Mouse (Mus musculus) MEL (cell line): ENCODE measurements around the gene Fmn2. TPM values are rescaled to one million over a fixed set of nuclear protein-coding genes. Genes with fewer than 3 reads are reported as not detected.
A peak's percentile ranks its signal among the peaks of the same experiment; 100 is the strongest.

Experiments used
- DNase-seq: peaks from one replicate; pipeline ENCODE4 v3.0.0; 2011; ENCODE audit warnings: low read depth, low spot score
- H3K27ac ChIP-seq: 2 replicates; pipeline ENCODE4 v1.5.1; 2012; ENCODE audit warnings: low read depth, mild to moderate bottlenecking, control low read depth, low read length, moderate library complexity; ENCODE audit not compliant: control insufficient read depth
- H3K27me3 ChIP-seq, 2 experiments: fragments of 150-350 bp in 1 of 2; sonication (generic) in 1 of 2; 2 replicates each; pipeline ENCODE4 v1.6.1; 2012; ENCODE audit warnings: low read length in 2 of 2, mild to moderate bottlenecking in 2 of 2, improper control_type of control experiment in 1 of 2, moderate library complexity in 1 of 2; ENCODE audit not compliant: insufficient read depth in 2 of 2, control insufficient read depth in 1 of 2
- H3K36me3 ChIP-seq, 2 experiments: 2 replicates each; pipeline ENCODE4 v1.6.1; 2012 to 2014; ENCODE audit warnings: low read length in 2 of 2, improper control_type of control experiment in 1 of 2, inconsistent platforms in 1 of 2, mild to moderate bottlenecking in 1 of 2; ENCODE audit not compliant: insufficient read depth in 2 of 2, control insufficient read depth in 1 of 2
- H3K4me1 ChIP-seq, 2 experiments: fragments of 150-350 bp in 1 of 2; sonication (generic) in 1 of 2; 2 replicates each; pipeline ENCODE4 v1.6.1; 2012; ENCODE audit warnings: low read length in 2 of 2, improper control_type of control experiment in 1 of 2, mild to moderate bottlenecking in 1 of 2; ENCODE audit not compliant: insufficient read depth in 2 of 2, control insufficient read depth in 1 of 2
- H3K4me3 ChIP-seq, 2 experiments: fragments of 150-350 bp in 1 of 2; sonication (generic) in 1 of 2; 2 replicates each; pipeline ENCODE4 v1.5.1; 2012; ENCODE audit warnings: low read depth in 2 of 2, low read length in 2 of 2, mild to moderate bottlenecking in 2 of 2, moderate library complexity in 2 of 2, control low read depth in 1 of 2, improper control_type of control experiment in 1 of 2; ENCODE audit not compliant: control insufficient read depth in 1 of 2, insufficient read depth in 1 of 2
- H3K79me2 ChIP-seq: 2 replicates; pipeline ENCODE4 v1.6.1; 2012; ENCODE audit warnings: mild to moderate bottlenecking, low read length, moderate library complexity; ENCODE audit not compliant: control insufficient read depth, poor library complexity, insufficient read depth
- H3K9ac ChIP-seq: 2 replicates; pipeline ENCODE4 v1.6.1; 2012; ENCODE audit warnings: low read depth, mild to moderate bottlenecking, control low read depth, low read length, moderate library complexity; ENCODE audit not compliant: control insufficient read depth, poor library complexity, severe bottlenecking
- H3K9me3 ChIP-seq: fragments of 150-350 bp; sonication (generic); replicated peaks from 2 replicates; pipeline ENCODE4 v1.6.1; 2012; ENCODE audit warnings: mild to moderate bottlenecking, low read length, improper control_type of control experiment, moderate library complexity; ENCODE audit not compliant: insufficient read depth
- ETS1 ChIP-seq: IDR thresholded peaks from 2 replicates; pipeline ENCODE4 v1.6.1; 2012; ENCODE audit warnings: low read depth, mild to moderate bottlenecking, inconsistent platforms, low read length, improper control_type of control experiment, moderate library complexity
- GABPA ChIP-seq: IDR thresholded peaks from 2 replicates; pipeline ENCODE4 v1.6.1; 2012; ENCODE audit warnings: low read depth, mild to moderate bottlenecking, inconsistent platforms, low read length, improper control_type of control experiment, moderate library complexity
- HCFC1 ChIP-seq: IDR thresholded peaks from 2 replicates; pipeline ENCODE4 v1.6.1; 2012; ENCODE audit warnings: low read depth, mild to moderate bottlenecking, inconsistent platforms, low read length, improper control_type of control experiment, moderate library complexity
- MAFK ChIP-seq: IDR thresholded peaks from 2 replicates; pipeline ENCODE4 v1.6.1; 2011; ENCODE audit warnings: low read depth, mild to moderate bottlenecking, low read length, improper control_type of control experiment, borderline replicate concordance
- MAZ ChIP-seq: IDR thresholded peaks from 2 replicates; pipeline ENCODE4 v1.6.1; 2012; ENCODE audit warnings: low read depth, mild to moderate bottlenecking, inconsistent platforms, low read length, improper control_type of control experiment
- MYC ChIP-seq: IDR thresholded peaks from 2 replicates; pipeline ENCODE4 v1.6.1; 2011; ENCODE audit warnings: low read depth, mild to moderate bottlenecking, low read length, improper control_type of control experiment, moderate library complexity
- POLR2A ChIP-seq, 2 experiments: IDR thresholded peaks; 2 replicates each; pipeline ENCODE4 v1.6.1; 2011 to 2012; ENCODE audit warnings: low read length in 2 of 2, mild to moderate bottlenecking in 2 of 2, control low read depth in 1 of 2, improper control_type of control experiment in 1 of 2, low read depth in 1 of 2, moderate library complexity in 1 of 2; ENCODE audit not compliant: control insufficient read depth in 1 of 2, insufficient read depth in 1 of 2, poor library complexity in 1 of 2
- POLR2AphosphoS2 ChIP-seq: IDR thresholded peaks from 2 replicates; pipeline ENCODE4 v1.6.1; 2011; ENCODE audit warnings: low read length, improper control_type of control experiment
- POLR2AphosphoS5 ChIP-seq: IDR thresholded peaks from 2 replicates; pipeline ENCODE4 v1.6.1; 2012; ENCODE audit warnings: low read depth, borderline replicate concordance, mild to moderate bottlenecking, inconsistent platforms, low read length, moderate library complexity, mixed read lengths
- RCOR1 ChIP-seq: IDR thresholded peaks from 2 replicates; pipeline ENCODE4 v1.6.1; 2012; ENCODE audit warnings: low read depth, mild to moderate bottlenecking, inconsistent platforms, low read length, improper control_type of control experiment
- UBTF ChIP-seq: IDR thresholded peaks from 2 replicates; pipeline ENCODE4 v1.6.1; 2012; ENCODE audit warnings: low read depth, mild to moderate bottlenecking, inconsistent platforms, low read length, improper control_type of control experiment, moderate library complexity, borderline replicate concordance; ENCODE audit not compliant: insufficient read depth
- ZC3H11A ChIP-seq: IDR thresholded peaks from 2 replicates; pipeline ENCODE4 v1.6.1; 2012; ENCODE audit warnings: low read depth, mild to moderate bottlenecking, inconsistent platforms, low read length, improper control_type of control experiment
- ZKSCAN1 ChIP-seq: IDR thresholded peaks from 2 replicates; pipeline ENCODE4 v1.6.1; 2012; ENCODE audit warnings: low read depth, mild to moderate bottlenecking, inconsistent platforms, low read length, improper control_type of control experiment, moderate library complexity
- polyA plus RNA-seq, 2 experiments: library from polyadenylated mRNA; stranded (reverse) in 1 of 2; unstranded in 1 of 2; fragments of >175 nt in 1 of 2; fragments of >200 nt in 1 of 2; gene quantifications; 2 replicates each; pipeline versions ENCODE4 v1.2.1 to v1.2.4; 2012; ENCODE audit warnings: low replicate concordance in 2 of 2, low read depth in 1 of 2; ENCODE audit not compliant: insufficient read length in 2 of 2, insufficient read depth in 1 of 2, missing spikeins in 1 of 2
- total RNA-seq: library from RNA; depleted of rRNA; stranded (reverse); fragments of 300-350 nt; gene quantifications from 2 replicates; pipeline ENCODE4 v1.2.3, GENCODE M21; 2012

The Fmn2 gene
- total and polyA plus RNA-seq, 3 experiments = not detected

DNA sequence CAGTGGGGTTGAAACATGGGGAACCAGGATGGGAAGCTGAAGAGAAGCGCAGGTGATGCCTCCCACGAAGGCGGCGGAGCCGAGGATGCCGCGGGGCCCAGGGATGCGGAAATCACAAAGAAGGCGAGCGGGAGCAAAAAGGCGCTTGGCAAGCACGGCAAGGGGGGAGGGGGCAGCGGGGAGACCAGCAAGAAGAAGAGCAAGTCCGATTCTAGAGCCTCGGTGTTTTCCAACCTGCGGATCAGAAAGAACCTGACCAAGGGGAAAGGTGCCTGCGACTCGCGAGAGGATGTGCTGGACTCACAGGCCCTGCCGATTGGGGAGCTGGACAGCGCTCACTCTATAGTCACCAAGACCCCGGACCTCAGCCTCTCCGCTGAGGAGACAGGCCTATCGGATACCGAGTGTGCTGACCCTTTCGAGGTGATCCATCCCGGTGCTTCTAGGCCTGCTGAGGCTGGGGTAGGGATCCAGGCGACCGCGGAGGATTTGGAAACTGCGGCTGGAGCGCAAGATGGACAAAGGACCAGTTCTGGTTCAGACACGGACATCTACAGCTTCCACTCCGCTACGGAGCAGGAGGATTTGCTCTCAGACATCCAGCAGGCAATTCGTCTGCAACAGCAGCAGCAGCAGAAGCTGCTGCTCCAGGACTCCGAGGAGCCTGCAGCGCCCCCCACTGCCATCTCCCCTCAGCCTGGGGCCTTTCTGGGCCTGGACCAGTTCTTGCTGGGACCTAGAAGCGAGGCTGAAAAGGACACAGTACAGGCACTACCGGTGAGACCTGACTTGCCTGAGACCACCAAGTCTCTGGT, 613 bp downstream of the Fmn2 start:
- no peak overlapping the region for H3K9ac ChIP-seq
- H3K27me3 ChIP-seq = no peaks in the 10 kb centered on the region
- no peak overlapping the region for H3K4me3 ChIP-seq
- no peak overlapping the region for H3K27ac ChIP-seq
- no peaks in the 10 kb centered on the region for H3K79me2 ChIP-seq
- TF ChIP-seq RCOR1 (no peak), POLR2A (IDR thresholded peaks at IDR 0.05; ENCODE audit: control insufficient read depth in 1 of 2, insufficient read depth in 1 of 2, low read depth in 1 of 2, low read length in 2 of 2, poor library complexity in 1 of 2) (0 out of 4 replicates have a peak, but pooled peaks of 1 of the 2 experiments have one; percentile 18)
- H3K4me1 ChIP-seq = no peaks in the 10 kb centered on the region
- no peaks in the 10 kb centered on the region for H3K9me3 ChIP-seq
- H3K36me3 ChIP-seq = no peaks in the 10 kb centered on the region
- DNase-seq = no peak

DNA sequence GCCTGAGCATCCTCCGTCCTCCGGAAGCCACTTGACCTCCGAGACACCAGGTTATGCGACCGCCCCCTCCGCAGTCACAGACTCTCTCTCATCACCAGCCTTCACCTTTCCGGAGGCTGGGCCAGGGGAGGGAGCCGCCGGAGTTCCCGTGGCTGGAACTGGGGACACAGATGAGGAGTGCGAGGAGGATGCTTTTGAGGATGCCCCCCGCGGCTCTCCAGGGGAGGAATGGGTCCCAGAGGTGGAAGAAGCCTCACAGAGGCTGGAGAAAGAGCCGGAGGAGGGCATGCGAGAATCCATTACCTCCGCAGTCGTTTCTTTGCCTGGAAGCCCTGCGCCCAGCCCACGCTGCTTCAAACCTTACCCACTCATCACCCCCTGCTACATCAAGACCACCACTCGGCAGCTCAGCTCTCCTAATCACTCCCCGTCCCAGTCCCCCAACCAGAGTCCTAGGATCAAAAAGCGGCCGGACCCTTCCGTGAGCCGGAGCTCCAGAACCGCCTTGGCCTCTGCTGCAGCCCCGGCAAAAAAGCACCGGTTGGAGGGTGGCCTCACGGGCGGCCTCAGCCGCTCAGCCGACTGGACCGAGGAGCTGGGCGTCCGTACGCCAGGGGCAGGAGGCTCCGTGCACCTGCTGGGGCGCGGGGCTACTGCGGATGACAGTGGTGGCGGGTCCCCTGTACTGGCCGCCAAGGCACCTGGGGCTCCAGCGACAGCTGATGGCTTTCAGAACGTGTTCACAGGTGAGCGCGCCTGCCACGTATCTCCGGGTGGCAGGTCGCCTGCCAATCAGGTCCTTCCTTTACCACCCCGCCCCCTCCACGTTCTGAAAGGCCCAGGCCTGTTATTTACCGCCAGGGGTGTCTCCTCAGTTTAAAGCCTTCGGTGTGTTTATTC, 1.5 kb downstream of the Fmn2 start:
- Histone ChIP-seq H3K27me3 (no peaks in the 10 kb centered on the region), H3K27ac (no peak overlapping the region), H3K36me3 (no peaks in the 10 kb centered on the region), H3K4me3 (no peak overlapping the region), H3K9ac (no peak overlapping the region), H3K79me2 (no peaks in the 10 kb centered on the region), H3K4me1 (no peaks in the 10 kb centered on the region), H3K9me3 (no peaks in the 10 kb centered on the region)
- no peak for DNase-seq
- TF ChIP-seq ZKSCAN1 = no peak
- no peak for TF ChIP-seq ETS1
- no peak for TF ChIP-seq GABPA
- no peak for TF ChIP-seq MAFK
- TF ChIP-seq ZC3H11A = no peak
- no peak for TF ChIP-seq UBTF
- TF ChIP-seq MYC = no peak
- TF ChIP-seq POLR2AphosphoS5 = no peak
- TF ChIP-seq RCOR1 = no peak
- TF ChIP-seq POLR2AphosphoS2 = no peak
- TF ChIP-seq MAZ = no peak
- TF ChIP-seq HCFC1 = no peak
- no peak for TF ChIP-seq POLR2A (IDR thresholded peaks at IDR 0.05; ENCODE audit: control insufficient read depth in 1 of 2, insufficient read depth in 1 of 2, low read depth in 1 of 2, low read length in 2 of 2, poor library complexity in 1 of 2)
